Mouse (Mus musculus) thymus, adult 2 months (tissue): Measurements from ENCODE around the gene Slc9a9.

Source experiments
- CTCF ChIP-seq: fragments of 200-500 bp; IDR thresholded peaks from 2 replicates; pipeline ENCODE4 v1.5.1; 2012; ENCODE audit warnings: mild to moderate bottlenecking, control low read depth, low read length, moderate library complexity, borderline replicate concordance; ENCODE audit not compliant: control insufficient read depth, poor library complexity, insufficient read depth; ENCODE audit errors: extremely low read depth
- POLR2A ChIP-seq: fragments of 200-500 bp; IDR thresholded peaks from 2 replicates; pipeline ENCODE4 v1.6.1; 2012; ENCODE audit warnings: mild to moderate bottlenecking, low read length, control low read depth, moderate library complexity; ENCODE audit not compliant: control insufficient read depth, poor library complexity, insufficient read depth; ENCODE audit errors: extremely low read depth

DNA sequence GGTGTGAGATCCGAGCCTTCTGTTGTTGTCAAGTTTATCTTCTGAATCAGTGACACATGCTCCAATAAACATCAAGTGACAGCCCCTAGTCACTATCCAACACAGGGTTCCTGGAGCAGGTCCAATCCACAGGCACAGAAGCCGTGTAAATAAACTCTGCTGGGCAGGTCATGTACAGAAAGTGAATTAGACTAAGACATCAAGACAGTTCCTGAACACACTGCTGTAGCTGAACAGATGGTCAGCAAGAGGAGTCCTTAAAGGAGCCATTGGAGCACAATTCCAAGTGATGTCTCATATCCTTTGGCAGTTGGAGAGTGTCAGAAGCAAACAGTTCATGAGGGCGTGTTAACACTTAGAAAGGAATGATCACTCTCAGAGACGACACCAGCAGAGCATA, 103.6 kb downstream of the Slc9a9 start:
- TF ChIP-seq CTCF (no peak), POLR2A (no peak)
